ENCODE assay signal across 10 mouse cellular contexts in the genomic region with DNA sequence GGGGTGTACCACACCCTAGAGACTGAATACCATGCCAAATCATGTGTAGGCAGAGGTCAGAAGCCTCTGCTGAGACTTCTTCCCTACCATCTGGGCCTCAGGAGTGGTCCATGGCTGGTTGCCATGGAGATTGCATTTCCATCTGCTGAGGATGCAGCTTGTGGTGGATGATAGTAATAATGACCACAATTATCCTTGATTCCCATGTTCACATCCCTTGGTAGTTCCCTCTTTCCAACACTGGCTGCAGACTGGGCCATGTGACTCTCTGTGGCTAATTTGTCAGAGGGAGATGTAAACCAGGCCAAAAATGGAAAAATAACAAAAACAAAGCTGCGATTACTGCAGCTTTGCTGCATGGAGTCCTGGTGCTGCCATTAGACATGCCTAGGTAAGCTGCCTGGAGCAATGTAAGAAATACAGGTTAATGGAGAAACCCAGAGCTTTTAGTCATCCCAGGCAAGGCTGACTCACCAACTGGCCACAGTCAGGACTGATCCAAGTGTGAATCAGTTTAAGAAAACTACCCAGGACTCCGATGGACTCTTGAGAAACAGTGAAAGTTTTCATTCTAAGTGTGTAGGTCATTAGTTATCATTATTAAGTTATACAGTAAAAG. TPM values are rescaled to one million over a fixed set of nuclear protein-coding genes. Genes with fewer than 3 reads are reported as not detected.
DNase-seq lines count a peak whose midpoint lies in the region; ATAC-seq and TF ChIP-seq lines count a peak whose summit lies in the region.
"Had no signal": no experiment of that assay in that cellular context is flagged by ENCODE, and none has a peak within 500 bp of the region (broad histone marks: within the 10 kb centered on the region; RNA-seq: fewer than 3 reads in every experiment).

No protein-coding gene starts in this region.

- H3K9ac ChIP-seq in forebrain, embryonic 13.5 days: 0 out of 2 replicates have a peak overlapping the region, but pooled peaks have one; percentile 26
- H3K9ac ChIP-seq in midbrain, embryonic 15.5 days: no peak overlapping the region
- no peak overlapping the region for H3K9ac ChIP-seq in intestine, embryonic 15.5 days

- H3K9me3 ChIP-seq in forebrain, embryonic 13.5 days (replicated peaks): no peaks in the 10 kb centered on the region
- H3K9me3 ChIP-seq in midbrain, embryonic 15.5 days: no peaks in the 10 kb centered on the region
- no peaks in the 10 kb centered on the region for H3K9me3 ChIP-seq in intestine, embryonic 15.5 days

- 24% methylated on average over 2 of the region's 2 CpGs for WGBS in cerebellum, adult 2 months
- 79% methylated on average over 2 of the region's 2 CpGs for WGBS in forebrain, embryonic 13.5 days
- 71% methylated on average over 2 of the region's 2 CpGs for WGBS in midbrain, embryonic 15.5 days
- 74% methylated on average over 2 of the region's 2 CpGs for WGBS in intestine, embryonic 15.5 days

- TF ChIP-seq POLR2A in cerebellum, adult 2 months (IDR thresholded peaks at IDR 0.05; ENCODE audit: borderline replicate concordance, insufficient read depth, low read length): no peak

- peak overlapping the region; percentile 7; the same call in 1 of the 2 replicates for H3K4me2 ChIP-seq in forebrain, embryonic 13.5 days
- no peak overlapping the region for H3K4me2 ChIP-seq in midbrain, embryonic 15.5 days
- no peak overlapping the region for H3K4me2 ChIP-seq in intestine, embryonic 15.5 days (replicated peaks)

- ATAC-seq in forebrain, embryonic 13.5 days: peak; percentile 83
- peak; percentile 78 for ATAC-seq in midbrain, embryonic 15.5 days (replicated peaks)
- ATAC-seq in megakaryocyte-erythroid progenitor cell, adult 5-6 weeks (replicated peaks; ENCODE audit: low FRiP score, low TSS enrichment, poor library complexity, severe bottlenecking): no peak
- ATAC-seq in intestine, embryonic 15.5 days: no peak

- peak; percentile 30 for DNase-seq in adrenal gland, adult 2 months
- DNase-seq in adrenal gland, postnatal 14 days: no peak
- DNase-seq in cerebellum, adult 2 months: peak; percentile 73 to 81
- DNase-seq in thymus, postnatal 0 days (ENCODE audit: low spot score): no peak
- DNase-seq: kidney, postnatal 36 days; liver had no signal

- H3K4me1 ChIP-seq in cerebellum, adult 2 months (ENCODE audit: control insufficient read depth, insufficient read depth, low read length): peaks cover 16% of the 10 kb centered on the region; the same call in 1 of the 2 replicates
- H3K4me1 ChIP-seq in forebrain, embryonic 13.5 days: peaks cover 27% of the 10 kb centered on the region
- peaks cover 33% of the 10 kb centered on the region for H3K4me1 ChIP-seq in midbrain, embryonic 15.5 days
- no peaks in the 10 kb centered on the region for H3K4me1 ChIP-seq in intestine, embryonic 15.5 days (replicated peaks)

- H3K36me3 ChIP-seq in forebrain, embryonic 13.5 days (ENCODE audit: poor library complexity, severe bottlenecking): no peaks in the 10 kb centered on the region
- H3K36me3 ChIP-seq in midbrain, embryonic 15.5 days (replicated peaks): no peaks in the 10 kb centered on the region
- H3K36me3 ChIP-seq in intestine, embryonic 15.5 days: no peaks in the 10 kb centered on the region

- H3K27ac ChIP-seq in cerebellum, adult 2 months (ENCODE audit: insufficient read depth, low read length): peak overlapping the region; percentile 17; the same call in 1 of the 2 replicates
- H3K27ac ChIP-seq in forebrain, embryonic 13.5 days: peak overlapping the region; percentile 95
- H3K27ac ChIP-seq in midbrain, embryonic 15.5 days: peak overlapping the region; percentile 84
- no peak overlapping the region for H3K27ac ChIP-seq in intestine, embryonic 15.5 days

- TF ChIP-seq CTCF in cerebellum, adult 2 months (IDR thresholded peaks at IDR 0.05; ENCODE audit: borderline replicate concordance, insufficient read depth, low read depth, low read length): no peak

- no peak overlapping the region for H3K4me3 ChIP-seq in cerebellum, adult 2 months (replicated peaks; ENCODE audit: insufficient read depth, low read depth, low read length)
- no peak overlapping the region for H3K4me3 ChIP-seq in forebrain, embryonic 13.5 days
- no peak overlapping the region for H3K4me3 ChIP-seq in midbrain, embryonic 15.5 days
- H3K4me3 ChIP-seq in intestine, embryonic 15.5 days (replicated peaks): no peak overlapping the region

- H3K27me3 ChIP-seq in cerebellum, adult 2 months (ENCODE audit: control insufficient read depth, insufficient read depth, low read length): no peaks in the 10 kb centered on the region
- no peaks in the 10 kb centered on the region for H3K27me3 ChIP-seq in forebrain, embryonic 13.5 days
- no peaks in the 10 kb centered on the region for H3K27me3 ChIP-seq in midbrain, embryonic 15.5 days (replicated peaks)
- no peaks in the 10 kb centered on the region for H3K27me3 ChIP-seq in intestine, embryonic 15.5 days (replicated peaks)

RNA-seq across cellular contexts. Expression of a gene that starts 9.2 kb away (rescaled TPM):
- 10 to 100 TPM in 1 of 2 experiments, 1 to 10 TPM in 1; 6.9 to 14.6 TPM for total RNA-seq in adrenal gland, adult 2 months (2021)
- polyA plus RNA-seq in adrenal gland, adult 2 months (2012; rRNA removed): 8.1 and 11.8 TPM in 2 replicates
- total RNA-seq in adrenal gland, postnatal 14 days (2021): 6.3 and 7.4 TPM in 2 replicates
- 183 and 188 TPM in 2 replicates for polyA plus RNA-seq in cerebellum, adult 2 months (2012; rRNA removed)
- 15.3 and 21.0 TPM in 2 replicates for polyA plus RNA-seq in forebrain, embryonic 13.5 days (2015; fragmentation: Nextera tagmentation; extraction: Ambion mirVana)
- polyA plus RNA-seq in midbrain, embryonic 15.5 days (2015; fragmentation: Nextera tagmentation; extraction: Ambion mirVana): 46.5 and 49.4 TPM in 2 replicates
- polyA plus RNA-seq in thymus, postnatal 0 days (2015; fragmentation: Nextera tagmentation; extraction: Ambion mirVana): 6.2 and 7.0 TPM in 2 replicates
- total RNA-seq in megakaryocyte-erythroid progenitor cell, adult 5-6 weeks (2014; fragmentation: Nextera tagmentation): 2.1 and 8.1 TPM in 2 replicates
- total RNA-seq in megakaryocyte-erythroid progenitor cell, adult 5-6 weeks (2017): 0.99 and 1.0 TPM in 2 replicates
- polyA plus RNA-seq in intestine, embryonic 15.5 days (2015; fragmentation: Nextera tagmentation; extraction: Ambion mirVana): 8.7 and 10.4 TPM in 2 replicates

RNA-seq across cellular contexts. Expression of a gene that starts 30.6 kb away (rescaled TPM):
- total RNA-seq in adrenal gland, adult 2 months (2021): 1 to 10 TPM; 4.1 to 4.5 TPM
- 6.3 and 6.7 TPM in 2 replicates for polyA plus RNA-seq in adrenal gland, adult 2 months (2012; rRNA removed)
- total RNA-seq in adrenal gland, postnatal 14 days (2021): 9.4 and 16.7 TPM in 2 replicates
- 16.8 and 23.1 TPM in 2 replicates for polyA plus RNA-seq in cerebellum, adult 2 months (2012; rRNA removed)
- 17.1 and 23.7 TPM in 2 replicates for polyA plus RNA-seq in forebrain, embryonic 13.5 days (2015; fragmentation: Nextera tagmentation; extraction: Ambion mirVana)
- 22.0 and 22.5 TPM in 2 replicates for polyA plus RNA-seq in midbrain, embryonic 15.5 days (2015; fragmentation: Nextera tagmentation; extraction: Ambion mirVana)
- polyA plus RNA-seq in thymus, postnatal 0 days (2015; fragmentation: Nextera tagmentation; extraction: Ambion mirVana): 36.0 and 37.9 TPM in 2 replicates
- 135 and 191 TPM in 2 replicates for total RNA-seq in megakaryocyte-erythroid progenitor cell, adult 5-6 weeks (2014; fragmentation: Nextera tagmentation)
- 76.4 and 185 TPM in 2 replicates for total RNA-seq in megakaryocyte-erythroid progenitor cell, adult 5-6 weeks (2017)
- 18.2 and 19.4 TPM in 2 replicates for polyA plus RNA-seq in intestine, embryonic 15.5 days (2015; fragmentation: Nextera tagmentation; extraction: Ambion mirVana)

Comparison
In these comparisons a context has a peak if more than half of its experiments do, and no peak if none do; other contexts are left out.
1. DNase-seq: peak in adrenal gland, adult 2 months (single experiment) and cerebellum, adult 2 months (2 of 2); none in adrenal gland, postnatal 14 days (single experiment) and thymus, postnatal 0 days (single experiment).
2. ATAC-seq: peak in forebrain, embryonic 13.5 days (single experiment) and midbrain, embryonic 15.5 days (single experiment); none in megakaryocyte-erythroid progenitor cell, adult 5-6 weeks (single experiment) and intestine, embryonic 15.5 days (single experiment).